Mouse (Mus musculus): ENCODE measurements around the gene Vangl1. TPM values are rescaled to one million over a fixed set of nuclear protein-coding genes. Genes with fewer than 3 reads are reported as not detected.
A peak's percentile ranks its signal among the peaks of the same experiment; 100 is the strongest.

Vangl1 gene
- total RNA-seq, 1 experiment from 2014 or later: 33.3 TPM

DNA sequence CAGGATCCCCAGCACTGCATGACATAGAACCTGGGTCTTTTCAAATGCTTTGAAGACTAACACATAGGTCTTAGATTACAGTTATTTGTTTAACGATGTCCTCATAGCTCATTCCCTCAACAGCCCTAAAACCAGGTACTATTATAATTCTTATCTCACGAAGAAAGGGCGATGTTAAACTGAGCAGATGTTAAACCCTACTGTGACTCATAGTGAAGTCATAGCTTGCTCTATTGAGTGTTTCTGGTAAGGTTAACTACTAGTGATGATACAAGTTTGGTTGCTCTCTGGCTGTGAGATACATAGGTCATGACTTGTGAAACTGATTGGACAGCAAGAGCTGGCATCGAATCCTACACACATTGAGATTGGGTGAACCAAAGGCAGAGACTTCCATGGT is 61.5 kb downstream of the Vangl1 start:
- no peak for DNase-seq

DNA sequence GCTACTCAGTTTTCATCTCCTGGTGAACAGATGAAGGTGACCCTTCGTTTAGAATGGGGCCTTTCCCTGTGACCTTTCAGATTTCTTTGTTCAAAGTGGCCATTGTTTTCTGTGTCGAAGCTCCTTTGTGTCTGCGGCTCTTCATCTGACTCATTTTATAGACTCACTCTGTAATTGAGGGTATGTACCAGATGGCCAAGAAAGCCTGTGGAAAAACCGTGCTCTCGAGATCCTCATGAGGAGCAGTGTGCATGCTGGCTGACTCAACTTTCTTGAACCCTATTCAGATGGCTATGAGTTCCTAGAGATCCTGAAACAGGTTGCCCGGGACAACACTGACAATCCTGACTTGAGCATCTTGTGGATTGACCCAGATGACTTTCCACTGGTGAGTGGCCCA is 62.6 kb downstream of the Vangl1 start:
- no peak for DNase-seq

DNA sequence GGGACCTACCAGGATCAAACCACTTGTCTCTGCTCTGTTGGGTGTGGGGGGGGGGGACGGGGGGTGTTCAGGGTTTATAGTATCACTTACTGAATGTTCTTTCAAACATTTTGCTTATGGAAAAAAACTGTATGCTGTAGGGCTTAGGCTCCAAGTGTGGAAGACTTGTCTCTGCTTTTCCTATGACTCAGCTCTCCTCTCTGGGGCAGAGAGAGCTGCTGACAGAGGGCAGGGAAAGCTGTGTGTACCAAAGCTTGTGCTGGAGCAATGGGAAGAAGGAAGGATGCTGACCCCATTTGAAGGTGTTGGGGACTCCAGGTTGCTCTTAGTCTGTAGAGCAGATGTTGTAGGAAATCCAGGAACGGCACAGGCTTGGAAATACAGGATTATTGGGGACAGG is 63.0 kb downstream of the Vangl1 start:
- no peak for DNase-seq

DNA sequence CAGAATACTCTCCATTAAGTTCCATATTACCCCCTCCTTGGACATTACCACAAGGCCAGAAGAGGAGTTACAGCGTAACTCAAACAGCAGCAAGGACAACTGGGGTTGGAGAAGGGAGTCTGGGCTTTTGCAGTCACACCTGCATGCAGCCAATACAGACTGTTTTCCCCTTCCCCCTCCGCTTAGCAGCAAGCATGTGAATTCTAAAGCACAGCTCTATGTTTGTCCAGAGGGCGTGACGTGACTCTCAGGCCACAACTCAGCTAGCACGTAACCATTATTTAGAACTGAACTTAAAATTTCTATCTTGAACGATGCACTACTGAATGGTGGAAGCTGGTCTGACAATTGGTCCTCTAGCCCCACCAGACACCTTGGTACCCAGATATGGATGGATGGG is 63.9 kb downstream of the Vangl1 start:
- DNase-seq: no peak

DNA sequence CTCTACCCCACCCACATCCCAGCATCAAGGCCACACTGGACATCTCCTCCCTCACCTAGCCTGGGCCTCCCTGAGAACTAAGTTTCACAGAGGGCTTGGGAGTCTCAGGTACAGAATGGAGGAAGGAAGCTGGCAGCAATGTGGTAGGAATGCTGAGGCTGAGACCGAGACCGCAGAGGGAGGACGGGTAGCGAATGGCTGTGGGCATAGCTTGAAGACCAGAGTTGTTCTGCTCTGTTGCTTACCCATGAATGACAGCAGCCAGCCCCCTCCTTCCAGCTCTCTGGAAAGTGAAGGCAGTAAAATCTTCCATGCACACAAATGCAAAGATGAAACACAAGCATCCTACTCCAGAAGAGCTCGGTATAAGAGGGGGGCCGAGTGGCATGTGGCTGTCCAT is 65.6 kb downstream of the Vangl1 start:
- no peak for DNase-seq

DNA sequence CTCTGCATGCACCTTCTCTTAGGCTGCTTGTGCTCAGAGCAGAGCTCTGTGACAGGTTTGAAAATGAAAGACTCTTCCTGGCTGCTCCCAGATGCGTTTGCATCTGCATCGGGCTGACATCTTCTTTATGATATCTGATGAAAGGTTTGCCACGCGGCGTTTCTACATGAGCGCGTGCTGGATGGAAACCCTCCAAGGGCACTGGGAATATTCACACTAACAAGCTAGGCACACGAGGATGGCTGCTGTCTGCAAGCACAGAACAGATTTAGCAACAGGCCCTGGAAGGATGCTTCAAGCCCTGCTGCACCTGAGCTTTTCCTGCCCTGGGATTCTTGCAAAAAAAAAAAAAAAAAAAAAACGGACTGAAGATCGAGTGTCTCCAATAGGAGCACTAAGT is 67.3 kb downstream of the Vangl1 start:
- DNase-seq: no peak

DNA sequence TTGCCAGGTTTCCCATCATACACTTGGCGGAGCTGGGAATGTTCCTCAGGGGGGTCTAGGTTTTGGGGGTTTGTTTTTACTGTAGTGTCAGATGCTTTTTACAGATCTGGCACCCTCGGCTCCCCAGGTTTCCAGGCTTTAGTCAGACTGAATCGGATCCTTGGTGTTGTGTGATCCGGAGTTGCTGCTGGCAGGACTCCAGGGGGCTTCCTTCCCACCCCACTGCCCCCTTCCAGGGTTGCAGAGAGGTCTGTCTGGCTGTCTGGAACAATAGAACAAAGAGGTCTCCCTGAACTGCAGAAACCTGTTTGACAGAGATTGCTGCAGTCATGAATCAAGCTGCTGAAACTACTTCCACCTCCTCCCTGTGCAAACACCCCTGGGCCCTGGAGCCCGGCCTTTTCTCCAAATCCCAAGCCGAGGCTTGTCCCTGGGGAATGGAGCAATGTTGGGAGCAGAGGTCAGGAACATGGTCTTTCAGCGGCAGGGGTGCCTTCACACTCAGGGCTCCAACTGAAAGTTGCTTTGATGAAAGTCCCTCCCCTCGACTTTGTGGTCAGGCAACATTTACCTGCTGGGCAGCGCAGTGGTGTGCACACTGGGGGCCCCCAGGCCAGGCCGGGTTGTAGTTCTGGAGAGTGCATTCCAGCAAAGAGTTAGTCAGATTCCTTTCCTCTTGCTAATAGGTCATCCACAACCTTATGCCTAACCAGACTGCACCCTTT is 68.9 kb downstream of the Vangl1 start:
- DNase-seq: peak; percentile 36

DNA sequence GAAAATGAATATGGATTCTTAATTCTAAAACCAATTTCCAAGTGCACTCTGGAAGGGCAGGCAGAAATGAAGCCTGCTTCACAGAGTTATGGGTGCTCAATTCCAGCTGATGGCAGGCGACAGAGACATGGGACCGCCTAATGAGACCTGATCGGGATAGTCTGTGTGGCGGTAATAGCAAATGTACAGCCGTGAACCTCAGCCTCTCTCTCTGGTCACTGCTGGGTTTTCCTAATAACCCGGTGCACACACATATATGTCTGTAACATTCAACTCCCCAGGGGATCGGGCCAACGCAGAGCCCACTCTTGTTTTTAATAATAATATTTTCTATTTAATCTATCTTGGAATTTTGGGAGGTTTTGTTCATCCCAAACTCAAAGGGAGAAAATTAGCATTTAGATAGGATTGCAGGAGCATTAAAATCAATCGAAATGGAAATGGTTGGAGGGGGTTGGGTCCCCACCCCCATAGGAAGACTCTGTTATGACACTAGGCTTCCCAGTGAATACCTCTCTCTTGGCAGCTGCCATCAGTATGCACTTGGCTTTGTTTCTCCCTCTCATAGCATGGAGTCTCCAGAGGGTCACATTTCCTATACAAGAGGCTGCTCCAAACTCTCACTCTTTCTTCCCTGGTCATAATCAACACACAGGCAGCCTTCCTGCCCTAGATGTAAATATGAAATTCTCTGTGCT is 72.7 kb downstream of the Vangl1 start:
- DNase-seq: no peak

DNA sequence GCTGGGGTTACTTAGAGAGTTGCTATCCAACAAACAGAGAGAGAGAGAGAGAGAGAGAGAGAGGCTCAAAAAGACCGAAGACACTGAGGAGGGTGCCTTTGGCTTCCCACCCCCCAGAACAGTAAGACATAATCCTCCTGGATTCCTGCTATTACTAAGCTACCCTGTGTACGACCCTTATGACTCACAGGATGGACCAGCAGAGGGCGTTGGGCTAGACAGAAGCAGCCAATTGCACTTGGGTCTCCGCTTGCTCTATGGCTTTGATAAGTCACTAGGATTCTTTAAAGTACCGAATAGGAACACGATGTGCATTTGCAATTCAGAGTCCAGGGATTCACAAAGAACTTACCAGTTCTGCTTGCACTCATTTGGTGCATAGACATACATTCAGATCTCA is 74.0 kb downstream of the Vangl1 start:
- DNase-seq: peak; percentile 26

DNA sequence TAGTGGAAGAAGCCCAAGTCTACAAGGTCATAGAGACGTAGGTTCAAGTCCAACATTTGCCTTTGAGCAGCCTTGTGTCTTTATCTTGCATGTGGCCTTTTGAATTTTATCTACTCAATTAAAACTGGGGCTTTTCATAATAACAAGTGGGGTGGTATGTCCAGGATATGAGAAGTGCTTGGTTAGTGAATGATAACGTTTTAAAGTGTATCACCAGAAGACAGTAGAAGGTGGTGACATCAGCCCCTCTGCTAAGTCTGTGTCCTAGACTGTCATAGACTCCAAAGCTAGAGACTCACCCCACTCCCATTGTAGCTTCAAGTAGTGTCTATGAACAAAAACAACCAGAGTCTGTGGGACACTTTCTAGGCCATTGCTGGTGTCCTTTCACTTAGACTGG is 76.3 kb downstream of the Vangl1 start:
- DNase-seq: no peak

DNA sequence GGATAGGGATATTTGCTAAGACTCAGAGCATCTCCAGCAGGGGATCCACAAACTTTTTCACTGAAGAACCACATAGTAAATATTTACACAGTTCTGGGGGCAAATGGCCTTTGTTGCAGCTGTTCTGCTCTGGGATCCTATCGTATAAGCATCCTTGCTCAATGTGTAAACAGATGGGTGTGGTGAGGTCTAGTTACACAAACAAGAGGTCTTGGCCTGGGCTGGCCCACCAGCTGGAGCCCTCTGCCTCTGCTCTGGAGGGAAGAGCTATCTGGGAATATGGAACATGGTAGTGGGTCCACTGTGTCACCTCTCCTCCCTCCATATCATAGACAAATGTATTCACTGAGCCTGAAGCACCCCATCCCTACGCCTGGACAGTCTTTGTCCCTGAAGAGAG is 77.4 kb downstream of the Vangl1 start:
- no peak for DNase-seq

DNA sequence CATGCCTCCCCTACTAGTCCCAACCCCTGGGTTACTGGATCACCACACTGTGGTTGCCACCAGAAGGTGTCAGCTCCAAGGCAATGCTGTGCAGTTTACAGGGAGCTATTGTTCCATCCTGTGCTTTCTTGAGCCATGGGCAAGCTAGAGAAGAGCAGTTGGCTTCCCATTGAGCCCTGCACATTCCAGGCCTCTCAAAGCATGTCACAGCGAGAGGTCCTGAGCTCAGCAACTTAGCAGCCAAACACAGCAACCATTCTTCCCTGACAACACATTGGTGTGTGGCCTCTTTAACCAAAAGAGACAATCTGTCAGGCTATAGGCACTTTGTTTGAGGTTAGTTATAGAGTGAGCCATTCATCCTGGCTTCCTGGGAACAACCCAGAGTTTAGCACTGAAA is 78.9 kb downstream of the Vangl1 start:
- DNase-seq: no peak

DNA sequence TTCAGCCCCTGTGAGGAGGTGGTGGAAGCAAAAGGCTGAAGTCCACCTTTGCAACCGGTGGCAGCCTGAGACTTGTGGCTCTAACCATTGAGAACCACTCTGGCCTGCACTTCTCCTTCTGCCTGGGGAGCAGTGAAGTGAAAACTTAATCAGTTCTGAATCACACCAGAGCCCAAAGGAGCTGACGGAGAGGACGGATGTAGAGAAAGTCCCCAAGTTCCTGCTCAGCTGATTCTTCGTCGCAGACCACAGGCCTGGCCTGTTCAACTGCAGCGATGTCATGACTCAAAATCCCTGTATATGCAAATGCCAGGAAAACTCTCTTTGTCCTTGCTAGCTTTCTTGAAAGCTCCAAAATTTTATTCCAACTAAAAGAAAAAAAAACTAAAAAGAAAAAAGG is 80.8 kb downstream of the Vangl1 start:
- DNase-seq: no peak

DNA sequence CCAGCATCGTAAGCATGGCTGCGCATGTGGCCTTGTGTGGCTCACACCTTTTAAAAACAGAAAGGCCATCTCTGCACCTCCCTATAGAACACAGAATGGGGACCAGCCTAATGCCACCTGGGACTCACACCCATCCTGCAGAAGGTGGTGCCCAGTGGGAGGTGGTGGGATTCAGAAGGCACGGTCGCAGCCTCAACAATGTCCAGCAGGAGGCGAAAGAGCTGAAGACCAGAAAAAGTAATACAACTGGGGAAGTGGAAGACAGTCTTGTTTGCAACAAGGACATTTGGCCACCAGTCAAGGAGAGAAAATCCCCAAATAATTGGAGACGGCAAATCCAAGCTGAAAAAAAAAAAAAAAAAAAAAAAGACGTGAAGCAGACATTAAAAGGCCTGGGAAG is 82.4 kb downstream of the Vangl1 start:
- peak; percentile 42 for DNase-seq

DNA sequence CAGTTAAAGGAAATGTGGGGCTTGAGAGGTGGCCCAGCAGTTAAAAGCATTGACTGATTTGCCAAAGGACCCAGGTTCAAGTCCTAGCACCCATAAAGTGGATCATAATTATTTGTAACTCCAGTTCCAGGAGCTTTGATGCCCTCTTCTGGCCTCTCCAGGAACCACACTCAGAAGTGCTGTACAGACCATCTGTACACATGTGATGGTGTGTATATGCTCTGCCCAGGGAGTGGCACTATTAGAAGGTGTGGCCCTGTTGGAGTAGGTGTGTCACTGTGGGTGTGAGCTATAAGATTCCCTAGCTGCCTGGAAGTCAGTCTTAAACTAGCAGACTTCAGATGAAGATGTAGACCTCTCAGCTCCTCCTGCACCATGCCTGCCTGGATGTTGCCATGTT is 83.5 kb downstream of the Vangl1 start:
- no peak for DNase-seq

DNA sequence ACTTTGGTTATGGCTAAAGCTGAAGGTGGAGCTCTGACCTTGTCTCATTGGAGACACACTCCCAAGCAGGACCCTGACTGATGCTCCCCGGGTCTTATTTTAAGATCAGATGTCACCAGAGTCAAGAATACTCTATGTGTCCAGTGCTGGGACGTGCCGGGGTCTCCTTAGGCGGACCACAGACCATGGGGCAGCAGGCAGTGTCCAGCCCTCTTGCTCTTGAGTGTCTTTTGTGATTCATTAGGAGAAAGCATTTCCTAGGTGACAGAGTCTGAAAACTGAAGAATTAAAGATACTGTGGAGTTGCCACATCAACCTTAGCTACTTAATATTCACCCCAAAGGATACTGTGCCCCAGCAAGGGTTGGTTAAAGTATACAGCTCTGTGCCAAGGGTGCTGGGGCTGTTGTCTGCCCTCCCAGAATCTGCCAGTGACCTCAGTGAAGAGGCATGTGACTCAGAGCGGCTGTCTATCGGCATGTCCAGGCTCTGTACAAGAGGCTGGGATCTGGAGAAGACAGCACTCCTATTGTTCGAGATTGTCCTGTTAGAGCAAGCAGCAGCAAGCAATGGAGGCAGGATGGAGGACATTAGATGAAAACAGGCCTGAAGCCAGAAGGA is 92.4 kb downstream of the Vangl1 start:
- DNase-seq: no peak

DNA sequence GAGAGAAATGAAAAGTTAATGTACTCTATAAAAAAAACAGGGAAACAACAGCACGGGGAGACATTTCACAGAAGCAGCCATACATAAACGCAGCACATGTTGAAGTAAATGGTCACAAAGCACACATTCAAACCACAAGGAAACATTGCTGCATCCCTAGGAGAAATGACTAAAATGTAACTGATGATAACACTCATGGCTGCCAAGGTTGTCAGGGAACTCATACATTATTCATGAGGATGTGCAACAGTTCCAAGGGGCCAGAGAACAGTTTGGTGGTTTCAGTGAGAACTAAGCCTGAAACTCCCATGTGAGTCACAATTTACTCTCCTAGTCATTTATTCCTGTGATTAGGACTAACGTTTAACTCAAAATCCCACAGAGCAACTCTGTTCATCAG is 96.3 kb downstream of the Vangl1 start:
- no peak for DNase-seq

DNA sequence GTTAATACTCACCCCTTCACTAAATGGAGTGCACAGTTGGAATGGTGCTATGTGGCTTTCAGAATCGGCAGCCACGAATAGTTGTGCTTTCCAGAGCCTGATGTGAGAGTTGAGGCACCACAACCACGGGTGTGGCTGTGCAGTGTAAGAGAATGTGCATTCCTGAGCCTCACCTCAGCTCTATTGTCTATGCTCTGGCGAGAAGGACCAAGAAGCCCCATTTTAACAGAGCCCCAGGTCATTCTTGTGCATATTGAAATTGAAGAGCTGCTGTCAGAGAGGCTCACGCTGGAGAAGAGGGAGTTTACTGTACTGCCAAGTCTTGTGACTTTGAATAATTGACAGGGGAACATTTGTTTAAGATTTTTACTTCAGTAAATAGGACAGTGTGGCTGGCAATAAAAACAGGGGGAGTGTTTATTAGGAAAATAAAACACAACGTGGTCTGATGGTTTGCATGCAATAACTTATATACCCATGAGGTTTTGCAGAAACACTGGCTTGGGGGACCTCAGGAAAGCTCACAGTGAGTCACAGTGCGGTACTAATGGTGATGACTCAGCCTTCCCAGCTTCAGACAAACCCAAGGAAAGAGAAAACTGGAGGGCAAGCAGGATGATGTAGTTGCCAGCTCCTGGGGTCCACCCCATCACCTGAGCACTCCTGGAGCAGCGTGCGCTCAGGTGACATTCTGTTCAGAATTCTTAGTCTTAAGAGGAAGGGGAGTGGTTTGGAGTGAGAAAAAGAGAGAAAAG is 100.5 kb downstream of the Vangl1 start:
- peak; percentile 16 for DNase-seq

Other genes with a start within 250 kb of the Vangl1 start
- gene Nhlh2, start 194.6 kb downstream of the Vangl1 start, total RNA-seq (2021): not detected in 2 replicates
- 1.7 and 2.0 TPM in 2 replicates for gene Casq2, start 118.3 kb downstream of the Vangl1 start, total RNA-seq (2021)

All from adrenal gland, postnatal 14 days (tissue).